Mouse (Mus musculus) brown adipose tissue, adult 24 weeks (tissue): Measurements from ENCODE around the gene Gsx1. TPM values are rescaled to one million over a fixed set of nuclear protein-coding genes. Genes with fewer than 3 reads are reported as not detected.

Source experiments
- polyA plus RNA-seq: library from polyadenylated mRNA; stranded (reverse); fragments of >200 nt; gene quantifications from 2 replicates; pipeline ENCODE4 v1.2.4, GENCODE M21; 2012; ENCODE audit not compliant: missing spikeins, insufficient read depth, insufficient read length

Gsx1 gene
- polyA plus RNA-seq, 1 experiment: not detected

Other genes with a start within 250 kb of the Gsx1 start
- gene Gtf3a, start 240.0 kb upstream of the Gsx1 start, polyA plus RNA-seq: 36.4 and 46.3 TPM in 2 replicates
- gene Mtif3, start 224.9 kb upstream of the Gsx1 start, polyA plus RNA-seq: 29.5 and 36.3 TPM in 2 replicates
- 6.6 and 7.0 TPM in 2 replicates for gene Lnx2, start 112.1 kb upstream of the Gsx1 start, polyA plus RNA-seq
- 203 and 223 TPM in 2 replicates for gene Polr1d, start 111.6 kb upstream of the Gsx1 start, polyA plus RNA-seq
- gene Pdx1, start 81.3 kb downstream of the Gsx1 start, polyA plus RNA-seq: not detected in 2 replicates
- gene Cdx2, start 118.6 kb downstream of the Gsx1 start, polyA plus RNA-seq: not detected in 2 replicates
- gene Urad, start 133.7 kb downstream of the Gsx1 start, polyA plus RNA-seq: not detected in 2 replicates
- not detected in 2 replicates for gene Flt3, start 211.8 kb downstream of the Gsx1 start, polyA plus RNA-seq
- gene Pan3, start 241.5 kb downstream of the Gsx1 start, polyA plus RNA-seq: 22.0 and 34.1 TPM in 2 replicates